ENCODE assay signal across 19 mouse cellular contexts in genomic region chr16:89935398-89935797, GRCm38 (mm10).
"Had no signal": no experiment of that assay in that cellular context is flagged by ENCODE, and none has a peak within 500 bp of the region (broad histone marks: within the 10 kb centered on the region; RNA-seq: fewer than 3 reads in every experiment).

No protein-coding gene starts in this region.

- H3K4me3 ChIP-seq: limb, embryonic 12.5 days; limb, embryonic 15.5 days; lung, embryonic 15.5 days; megakaryocyte, embryonic 14.5 days; midbrain, embryonic 10.5 days; midbrain, embryonic 15.5 days; neural tube, embryonic 12.5 days; neural tube, embryonic 15.5 days had no signal

- H3K9ac ChIP-seq: limb, embryonic 12.5 days; limb, embryonic 15.5 days; liver, embryonic 14.5 days; lung, embryonic 15.5 days; midbrain, embryonic 15.5 days; neural tube, embryonic 12.5 days; neural tube, embryonic 15.5 days had no signal

- DNase-seq: left cerebral cortex, postnatal 4 days; lung, postnatal 10 days; right cerebral cortex, adult 18-20 months; right cerebral cortex, postnatal 14 days; right cerebral cortex, postnatal 4 days; thymus, adult 2 months; thymus, postnatal 14 days; thymus, postnatal 4 days had no signal

- H3K27me3 ChIP-seq: limb, embryonic 12.5 days; limb, embryonic 15.5 days; lung, embryonic 15.5 days; midbrain, embryonic 15.5 days; neural tube, embryonic 12.5 days; neural tube, embryonic 15.5 days had no signal

- ATAC-seq: intestine, postnatal 0 days; midbrain, embryonic 15.5 days had no signal

- H3K27ac ChIP-seq: limb, embryonic 12.5 days; limb, embryonic 15.5 days; liver, embryonic 14.5 days; lung, embryonic 15.5 days; midbrain, embryonic 10.5 days; midbrain, embryonic 15.5 days; neural tube, embryonic 12.5 days; neural tube, embryonic 15.5 days; stomach, postnatal 0 days had no signal

- H3K4me2 ChIP-seq: limb, embryonic 12.5 days; limb, embryonic 15.5 days; lung, embryonic 15.5 days; midbrain, embryonic 15.5 days; neural tube, embryonic 12.5 days; neural tube, embryonic 15.5 days had no signal

- H3K9me3 ChIP-seq: limb, embryonic 12.5 days; limb, embryonic 15.5 days; lung, embryonic 15.5 days; midbrain, embryonic 10.5 days; midbrain, embryonic 15.5 days; neural tube, embryonic 12.5 days; neural tube, embryonic 15.5 days had no signal

- H3K4me1 ChIP-seq: midbrain, embryonic 15.5 days had no signal

- H3K36me3 ChIP-seq: limb, embryonic 12.5 days; limb, embryonic 15.5 days; lung, embryonic 15.5 days; midbrain, embryonic 10.5 days; midbrain, embryonic 15.5 days; neural tube, embryonic 12.5 days; neural tube, embryonic 15.5 days had no signal
